Mouse (Mus musculus): ENCODE measurements at regions not wholly inside any gene's neighbourhood (a gene's known extent, or its start where the extent isn't known, plus 50 kb on each side); places are given as distances from the start of the nearest gene placed in this dataset.

DNA sequence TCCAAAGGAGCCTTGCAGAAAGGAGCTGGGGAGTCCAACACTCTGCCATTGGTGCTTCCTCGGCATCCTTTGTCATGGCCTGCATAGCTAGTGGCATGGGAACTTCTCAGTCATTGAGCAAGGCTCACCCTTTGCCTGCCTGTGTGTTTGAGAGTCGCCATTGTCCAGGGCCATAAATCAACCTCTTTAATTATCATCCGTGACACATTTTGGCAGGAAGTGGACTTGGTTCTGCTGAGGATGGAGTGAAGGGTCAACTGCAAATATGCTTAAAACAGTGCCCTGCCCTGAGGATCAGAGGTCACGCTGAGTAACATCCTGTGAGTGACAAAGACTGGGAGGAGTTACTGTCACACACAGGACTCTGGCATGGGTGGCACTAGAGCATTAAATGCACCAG is 151.2 kb downstream of the Chst1 start:
- DNase-seq (ENCODE audit: low spot score in 2 of 2), result no peak

DNA sequence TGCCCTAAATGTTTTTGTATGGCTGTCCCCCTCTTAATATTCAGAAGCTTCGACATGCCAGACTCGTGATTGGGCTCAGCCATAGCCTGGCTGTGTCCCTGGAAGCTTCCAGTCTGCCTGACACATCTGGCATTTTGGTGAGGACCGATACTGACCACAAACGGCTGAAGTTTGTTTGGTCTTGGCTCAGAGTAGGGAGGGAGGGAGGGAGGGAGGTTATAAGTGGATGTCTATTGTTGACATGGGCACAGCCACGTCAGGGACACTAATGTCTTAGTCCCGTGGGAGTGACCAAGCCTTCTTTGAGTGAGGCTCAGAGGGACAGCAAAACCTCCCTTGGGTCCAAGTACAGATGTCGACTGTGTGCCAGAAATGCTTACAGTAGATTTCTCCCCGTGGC is 151.7 kb downstream of the Chst1 start:
- DNase-seq (ENCODE audit: low spot score in 2 of 2), result no peak

DNA sequence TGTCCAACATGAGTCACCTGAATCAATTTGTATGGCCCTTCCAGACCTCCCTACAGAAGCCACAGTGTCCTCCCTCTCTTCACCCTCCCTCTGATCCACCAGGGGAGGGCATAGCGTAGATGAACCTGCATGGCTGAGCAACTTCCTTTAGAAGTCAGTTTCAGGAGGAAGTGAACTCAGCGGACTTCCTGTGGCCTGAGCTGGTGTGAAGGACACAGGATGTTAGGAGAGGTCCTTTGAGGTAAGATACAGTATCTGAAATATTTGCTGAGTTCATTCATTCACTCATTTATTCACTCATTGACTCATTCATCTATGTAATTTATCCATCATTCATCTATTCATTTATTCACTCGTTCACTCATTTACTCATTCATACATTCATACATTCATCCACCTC is 152.6 kb downstream of the Chst1 start:
- DNase-seq (ENCODE audit: low spot score in 2 of 2), result no peak

DNA sequence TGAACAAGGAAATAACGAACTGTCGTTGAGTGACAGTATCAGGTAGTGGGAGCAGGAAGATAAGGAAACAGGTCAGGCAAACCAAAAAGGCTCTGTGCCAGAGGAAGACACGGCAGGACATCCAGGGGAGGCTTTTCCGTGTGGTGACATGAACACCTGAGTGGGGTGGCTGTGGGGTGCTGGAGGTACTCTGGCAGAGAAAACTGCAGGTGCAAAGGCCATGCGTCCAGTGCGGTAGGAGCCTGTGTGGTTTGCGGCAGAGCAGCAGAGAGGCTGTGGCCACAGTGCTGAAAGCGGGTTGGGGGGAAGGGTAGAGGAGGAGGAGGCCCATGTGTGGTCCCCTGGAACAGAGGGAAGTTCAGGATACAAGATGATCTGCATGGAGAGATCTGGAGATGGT is 153.3 kb downstream of the Chst1 start:
- DNase-seq (ENCODE audit: low spot score in 2 of 2), result no peak

DNA sequence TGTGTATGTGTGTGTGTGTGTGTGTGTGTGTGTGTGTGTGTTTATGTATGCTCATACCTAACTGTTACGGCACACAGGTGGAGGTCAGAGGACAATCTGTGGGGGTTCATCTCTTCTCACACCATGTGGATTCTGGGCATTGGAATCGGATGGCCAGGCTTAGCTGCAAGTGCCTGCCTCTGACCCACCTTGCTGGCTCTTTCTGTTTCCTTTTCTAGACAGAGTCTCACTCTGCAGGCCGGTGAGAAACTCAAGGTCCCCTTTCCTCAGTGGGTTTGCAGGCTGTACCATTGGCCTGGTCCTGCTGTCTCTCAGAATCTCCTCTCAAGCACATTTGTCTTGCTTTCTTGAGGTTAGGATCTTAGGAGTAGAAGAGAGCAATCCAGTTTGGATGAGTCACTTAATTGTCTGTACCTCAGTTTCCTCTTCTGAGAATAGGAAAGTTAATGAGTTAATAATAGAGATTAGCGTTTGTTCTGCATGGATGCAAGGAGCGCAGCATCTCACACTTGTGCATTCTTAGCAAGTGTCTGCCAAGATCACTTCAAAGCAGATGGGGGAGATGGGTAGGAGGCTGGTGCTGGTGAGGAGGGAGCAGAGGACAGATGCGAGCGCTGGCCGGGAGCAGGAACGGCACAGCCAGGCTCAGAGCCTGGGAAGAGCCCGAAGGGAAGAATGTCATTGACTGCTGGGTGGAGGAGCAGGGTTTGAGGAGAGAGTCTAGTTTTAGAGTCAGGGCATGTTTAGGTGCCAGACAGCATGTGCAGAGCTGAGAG is 155.2 kb downstream of the Chst1 start:
- no peak for DNase-seq (ENCODE audit: low spot score in 2 of 2)

DNA sequence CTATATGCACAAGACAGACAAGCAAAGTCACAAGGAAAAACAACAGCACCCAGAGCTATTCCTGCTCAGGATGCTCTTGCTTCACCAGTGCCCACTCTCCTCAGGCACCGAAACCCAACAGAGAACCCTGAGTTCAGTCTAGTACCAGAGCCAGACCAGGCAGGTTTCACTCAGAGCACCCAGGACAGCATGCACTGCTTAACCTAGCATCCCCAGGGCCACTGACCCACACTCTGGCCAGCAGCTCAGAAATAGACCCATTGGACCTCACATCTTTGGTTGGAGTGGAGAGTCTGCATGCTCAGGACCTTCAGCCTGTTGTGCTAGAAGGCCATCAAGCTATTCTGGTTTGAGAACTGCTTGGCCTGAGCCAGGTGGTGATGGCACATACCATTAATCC is 157.0 kb downstream of the Chst1 start:
- DNase-seq (ENCODE audit: low spot score in 2 of 2), result no peak

DNA sequence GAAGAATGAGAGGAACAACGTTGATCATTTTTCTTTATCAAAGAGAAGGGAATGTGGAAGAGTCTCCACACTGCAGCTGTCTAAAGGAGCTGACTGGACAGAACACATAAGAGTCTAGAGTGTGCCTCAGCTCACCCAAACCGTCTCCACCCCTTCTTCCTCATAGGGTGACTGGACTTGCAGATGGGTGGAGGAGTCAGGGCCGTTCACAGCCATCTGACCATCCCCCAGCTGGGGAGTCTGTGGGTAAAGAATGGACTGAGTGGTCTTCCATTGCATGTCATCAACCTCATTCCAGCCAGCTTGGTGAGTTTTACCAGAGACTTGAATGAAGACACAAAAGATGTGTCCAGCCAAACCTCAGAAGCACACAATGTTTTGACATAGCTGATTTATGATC is 156.1 kb upstream of the Syt13 start:
- DNase-seq (ENCODE audit: low spot score in 2 of 2), result no peak

DNA sequence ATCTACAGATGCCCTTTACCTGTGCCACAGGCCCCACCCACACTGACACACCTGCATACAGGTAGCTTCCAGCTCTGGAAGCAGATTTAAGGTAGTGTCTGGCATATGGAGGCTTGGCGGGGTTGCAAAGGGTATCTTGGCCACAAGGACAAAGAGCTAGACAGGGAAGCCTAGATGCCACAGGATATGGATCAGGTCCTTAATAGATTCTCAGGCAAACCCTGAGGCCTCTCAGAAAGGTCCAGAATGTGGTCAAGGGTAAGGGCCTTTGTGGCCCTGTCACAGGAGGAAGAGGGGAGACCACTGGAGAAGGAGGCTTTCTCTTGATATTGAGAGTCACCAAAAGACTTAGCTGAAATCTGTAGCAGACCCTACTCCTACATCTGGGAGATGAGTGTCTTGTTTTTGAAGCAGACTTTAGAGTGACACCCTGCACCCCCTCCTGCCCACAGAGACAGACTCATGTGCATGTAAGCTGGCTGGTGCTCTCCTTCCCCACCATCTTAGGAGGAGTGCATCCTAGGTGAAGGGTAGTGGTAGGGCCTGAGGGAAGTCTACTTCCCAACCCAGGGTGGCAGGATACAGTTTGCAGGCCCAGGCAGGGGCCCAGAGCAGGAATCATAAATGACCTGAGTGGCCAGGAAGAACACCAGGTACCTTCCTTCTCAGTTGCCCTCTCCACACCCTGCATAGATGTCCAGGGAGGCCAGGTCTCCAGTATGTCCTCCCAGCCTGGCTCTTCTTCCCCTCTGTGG is 150.8 kb upstream of the Syt13 start:
- DNase-seq (ENCODE audit: low spot score in 2 of 2), result no peak

DNA sequence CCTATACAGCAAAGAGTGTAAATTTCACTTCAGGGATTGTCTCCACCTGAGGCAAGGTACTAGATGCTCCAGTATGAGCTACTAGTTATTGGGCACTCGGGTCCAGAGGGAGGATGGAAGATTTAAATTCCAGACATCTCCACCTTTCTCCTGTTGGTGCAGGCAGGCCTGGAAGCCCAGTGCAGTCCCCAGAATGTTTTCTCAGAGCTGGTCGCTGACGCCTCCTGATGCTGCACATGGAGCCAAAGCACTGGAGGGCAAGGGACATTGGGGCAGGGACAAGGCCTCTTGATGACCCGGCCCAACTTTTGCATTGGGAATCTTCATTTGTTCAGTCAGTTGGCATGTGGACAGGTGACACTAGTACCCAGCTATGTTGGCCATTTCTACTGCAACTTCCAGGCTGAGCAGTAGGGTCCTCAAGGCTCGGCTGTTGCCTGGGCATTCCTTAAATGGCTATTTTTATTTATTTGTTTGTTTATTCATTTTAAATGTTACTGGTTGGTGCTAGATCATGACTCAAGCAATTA is 147.4 kb upstream of the Syt13 start:
- DNase-seq (ENCODE audit: low spot score in 2 of 2), result no peak

DNA sequence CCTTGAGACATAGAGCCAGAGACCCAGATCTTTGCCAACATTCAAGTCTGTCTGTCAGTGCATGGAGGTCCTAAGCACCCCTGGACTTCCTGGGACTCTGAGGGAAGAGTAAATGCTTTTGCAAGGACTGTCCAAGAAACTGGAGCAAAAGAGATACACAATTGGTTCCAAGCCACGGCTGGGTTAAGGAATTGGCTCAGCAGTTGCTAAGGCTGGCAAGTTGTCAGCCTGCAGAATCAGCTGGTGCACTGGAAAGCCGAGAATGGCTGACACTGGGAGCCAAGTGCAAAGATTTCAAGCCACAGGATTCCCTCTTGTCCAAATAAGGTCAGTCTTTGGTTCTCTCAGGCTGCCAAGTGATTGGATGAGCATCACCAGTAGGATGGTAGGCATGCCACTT is 146.8 kb upstream of the Syt13 start:
- DNase-seq (ENCODE audit: low spot score in 2 of 2), result no peak

DNA sequence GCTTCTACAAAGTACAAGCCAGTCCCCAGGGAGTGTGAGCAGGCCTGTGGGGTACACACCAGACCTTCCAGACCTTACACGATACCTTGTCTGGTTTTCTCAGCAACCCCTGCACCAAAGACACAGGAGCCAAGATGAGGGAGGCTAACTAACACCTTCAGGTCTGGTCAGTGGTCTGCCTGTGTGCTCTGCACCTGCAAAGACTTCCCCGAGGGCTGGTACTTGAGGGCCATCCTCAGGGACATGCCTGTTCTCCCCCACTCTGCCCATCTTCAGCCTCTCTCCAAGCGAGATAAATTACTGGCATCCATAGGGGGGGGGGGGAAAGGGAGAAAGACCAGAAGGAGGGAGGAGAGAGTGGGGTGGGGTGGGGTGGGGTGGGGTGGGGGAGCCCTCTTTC is 145.8 kb upstream of the Syt13 start:
- no peak for DNase-seq (ENCODE audit: low spot score in 2 of 2)

DNA sequence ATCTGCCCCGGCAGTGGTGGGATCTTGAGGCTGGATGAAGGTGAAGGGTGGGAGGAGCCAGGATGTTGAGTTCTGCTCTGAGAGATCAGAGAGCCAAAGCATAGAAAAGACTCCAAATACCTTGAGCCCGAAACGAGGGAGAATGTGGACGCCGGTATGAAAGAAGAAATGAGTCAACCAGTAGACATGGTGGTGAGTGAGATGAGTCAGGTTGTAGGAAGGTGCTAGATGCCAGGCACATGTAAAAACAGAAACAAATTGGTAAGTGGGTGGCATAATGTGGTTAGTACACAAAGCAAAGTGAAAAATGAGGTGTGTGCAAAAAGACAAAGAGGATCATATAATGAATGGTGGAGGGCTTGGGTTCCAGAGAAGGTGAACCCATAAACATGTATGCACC is 144.8 kb upstream of the Syt13 start:
- no peak for DNase-seq (ENCODE audit: low spot score in 2 of 2)

DNA sequence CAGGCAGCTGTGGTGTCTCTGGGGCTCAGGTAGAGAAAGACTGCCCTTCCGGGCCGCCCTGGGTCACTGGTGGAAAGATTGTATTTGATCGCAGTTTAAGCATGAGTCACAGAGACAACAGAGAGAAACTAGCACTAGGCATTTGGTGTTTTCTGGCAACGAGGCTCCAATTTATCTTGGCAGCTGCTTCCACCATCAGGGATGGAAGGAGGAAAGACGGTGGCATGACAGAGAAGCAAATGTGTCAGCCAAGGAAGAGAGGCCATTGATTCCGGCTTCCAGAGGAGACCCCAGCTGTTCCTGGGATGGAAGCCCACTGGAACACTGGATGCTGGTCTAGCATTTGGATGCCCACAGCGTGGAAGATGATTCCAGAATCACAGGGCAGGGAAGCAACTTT is 142.3 kb upstream of the Syt13 start:
- DNase-seq (ENCODE audit: low spot score in 2 of 2), result no peak

DNA sequence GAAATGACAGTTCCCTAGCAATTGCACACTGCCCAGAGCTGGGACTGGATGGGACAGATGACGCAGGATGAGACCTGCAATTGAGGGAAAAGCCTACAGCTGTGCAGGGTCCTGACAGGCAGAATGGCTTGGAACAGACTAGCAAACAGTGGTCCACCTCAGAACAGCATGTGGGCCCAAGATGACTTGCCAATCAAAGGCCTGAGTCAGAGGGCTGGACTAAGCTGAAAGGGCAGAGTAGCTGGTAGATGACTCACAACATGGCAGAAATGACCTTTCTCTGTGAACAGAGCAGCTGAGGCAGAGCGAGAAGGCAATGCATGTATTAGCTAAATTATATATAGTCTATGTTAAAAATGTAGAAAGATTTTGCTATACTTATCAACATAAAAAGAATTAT is 138.4 kb upstream of the Syt13 start:
- DNase-seq (ENCODE audit: low spot score in 2 of 2), result no peak

DNA sequence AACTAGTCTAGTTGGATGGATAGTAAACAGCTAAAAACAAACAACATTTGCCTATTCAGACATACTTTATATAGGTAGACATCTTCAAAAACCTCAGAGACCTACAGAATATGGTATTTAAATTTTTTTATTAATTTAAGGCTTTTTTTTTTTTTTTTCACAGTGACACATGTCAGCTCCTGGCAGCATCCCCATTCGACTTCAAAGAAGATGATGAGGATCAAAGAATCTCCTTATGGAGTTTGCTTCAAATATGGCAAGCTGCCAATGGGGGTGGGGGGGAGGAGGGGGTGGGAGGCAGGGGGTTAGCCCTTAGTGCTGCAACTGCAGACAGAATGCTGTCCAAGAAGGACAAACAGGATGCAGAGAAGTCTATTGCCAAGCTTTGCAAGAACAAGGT is 135.8 kb upstream of the Syt13 start:
- no peak for DNase-seq (ENCODE audit: low spot score in 2 of 2)

DNA sequence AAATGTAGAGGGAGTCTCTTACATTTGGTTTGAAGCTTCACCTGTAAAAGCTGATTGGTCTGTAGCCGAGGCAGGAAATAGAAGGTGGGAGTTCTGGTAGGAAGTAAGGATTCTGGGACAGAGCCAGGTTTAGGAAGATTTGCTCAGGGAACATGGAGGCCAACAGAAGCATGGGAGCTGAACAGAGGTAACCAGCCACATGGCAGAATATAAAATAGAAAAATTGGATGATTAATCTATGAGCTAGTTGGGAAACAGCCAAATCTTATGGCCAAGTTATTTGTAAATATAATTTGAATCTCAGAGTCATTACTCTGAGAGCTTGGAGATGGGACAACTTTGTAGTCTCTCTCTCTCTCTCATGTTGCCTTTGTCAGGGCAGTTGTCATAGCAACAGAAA is 134.9 kb upstream of the Syt13 start:
- no peak for DNase-seq (ENCODE audit: low spot score in 2 of 2)

DNA sequence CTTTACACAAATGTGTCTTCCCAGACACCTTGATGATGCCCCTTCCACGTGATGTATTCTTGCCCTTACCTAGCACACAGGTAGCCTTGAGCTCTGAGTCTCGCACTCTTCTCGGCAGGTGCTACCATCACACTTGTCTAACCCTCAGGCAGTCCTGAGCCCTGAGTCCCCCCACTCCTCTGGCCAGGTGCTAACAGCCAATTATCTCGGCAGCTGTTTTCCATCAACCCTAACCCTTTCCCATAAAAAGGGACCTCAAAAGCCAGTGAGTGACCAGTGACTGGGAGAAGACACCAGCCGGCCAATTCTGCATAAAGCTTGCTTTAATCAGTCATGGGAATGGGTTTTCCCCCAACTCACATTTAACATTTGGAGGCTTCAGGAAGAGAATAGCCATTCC is 133.4 kb upstream of the Syt13 start:
- DNase-seq (ENCODE audit: low spot score in 2 of 2), result no peak

DNA sequence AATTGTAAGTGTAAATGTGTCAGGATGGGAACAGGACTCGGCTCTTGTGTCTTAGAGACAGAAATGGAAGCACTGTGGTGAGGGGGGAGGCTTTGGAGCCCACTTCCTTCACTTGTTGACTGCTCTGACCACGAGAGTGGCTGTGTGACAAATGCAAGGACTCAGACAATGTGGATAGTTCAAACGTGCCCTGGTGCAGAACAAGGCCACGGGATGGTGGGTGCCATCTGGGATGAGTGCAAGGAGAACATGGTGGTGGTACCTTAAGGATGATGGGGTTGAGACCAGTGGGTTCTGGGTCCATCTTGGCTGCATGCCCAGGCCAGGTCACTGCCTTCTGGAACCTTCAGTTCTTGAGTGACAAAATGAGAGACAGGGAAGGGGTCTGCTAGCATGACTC is 132.3 kb upstream of the Syt13 start:
- no peak for DNase-seq (ENCODE audit: low spot score in 2 of 2)

DNA sequence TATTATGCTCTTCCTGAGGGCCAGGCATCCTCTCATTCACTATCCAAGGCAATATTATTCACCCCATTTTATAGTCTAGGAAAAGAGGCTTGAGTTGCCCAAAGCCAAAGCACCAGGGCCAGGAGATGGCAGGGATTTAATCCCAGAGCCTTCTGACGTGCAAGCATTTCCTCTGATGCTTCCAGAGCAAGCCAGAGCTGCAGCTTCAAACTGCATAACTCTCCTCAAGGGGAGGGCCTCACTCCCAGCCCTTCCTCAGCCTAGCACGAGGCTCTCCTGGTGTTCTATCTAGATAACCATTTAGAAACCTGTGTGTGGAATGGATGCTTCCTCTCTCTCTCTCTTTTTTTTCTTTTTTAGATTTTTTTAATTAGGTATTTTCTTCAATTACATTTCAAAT is 130.0 kb upstream of the Syt13 start:
- DNase-seq (ENCODE audit: low spot score in 2 of 2), result no peak

DNA sequence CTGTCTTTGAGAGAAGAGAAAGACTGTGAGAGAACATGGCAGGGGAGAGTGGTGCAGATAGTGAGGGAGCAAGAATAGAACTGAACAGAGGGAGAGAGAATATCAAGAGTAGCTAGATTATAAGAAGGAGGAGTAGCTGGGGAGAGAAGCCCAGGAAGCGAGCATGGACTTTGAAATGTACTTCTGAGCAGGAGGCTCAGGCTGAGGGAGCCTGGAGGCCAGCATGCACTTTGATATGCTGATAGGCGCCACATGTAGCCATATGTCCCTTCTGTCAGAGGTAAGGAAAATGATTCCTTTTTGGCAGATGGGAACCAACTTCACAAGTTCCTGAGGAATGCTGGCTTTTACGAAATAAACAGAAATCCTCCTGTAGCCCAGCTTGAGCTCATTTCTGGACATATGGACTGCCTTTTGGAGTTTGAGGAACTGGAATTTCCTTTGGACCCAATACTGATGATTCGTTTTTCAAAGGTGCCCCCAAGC is 126.9 kb upstream of the Syt13 start:
- no peak for DNase-seq (ENCODE audit: low spot score in 2 of 2)

DNA sequence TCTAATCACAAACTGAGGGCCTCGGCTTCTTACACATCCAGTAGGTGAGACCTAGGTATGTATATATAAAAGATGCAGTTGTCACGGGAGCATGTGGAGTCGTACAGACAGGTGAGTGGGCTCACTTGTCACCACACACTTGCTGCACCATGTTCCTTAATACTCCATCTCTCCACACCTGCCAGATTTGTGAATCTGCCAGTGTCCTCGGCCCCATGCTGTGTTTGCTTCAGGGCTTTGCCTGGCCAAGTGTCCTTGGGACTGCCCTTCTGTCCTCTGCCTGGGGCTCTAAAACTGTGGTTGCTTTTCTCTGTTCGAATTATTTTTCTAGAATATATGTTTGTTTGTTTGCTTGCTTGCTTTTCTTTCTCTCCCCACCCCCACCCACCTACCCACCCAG is 126.0 kb upstream of the Syt13 start:
- no peak for DNase-seq (ENCODE audit: low spot score in 2 of 2)

DNA sequence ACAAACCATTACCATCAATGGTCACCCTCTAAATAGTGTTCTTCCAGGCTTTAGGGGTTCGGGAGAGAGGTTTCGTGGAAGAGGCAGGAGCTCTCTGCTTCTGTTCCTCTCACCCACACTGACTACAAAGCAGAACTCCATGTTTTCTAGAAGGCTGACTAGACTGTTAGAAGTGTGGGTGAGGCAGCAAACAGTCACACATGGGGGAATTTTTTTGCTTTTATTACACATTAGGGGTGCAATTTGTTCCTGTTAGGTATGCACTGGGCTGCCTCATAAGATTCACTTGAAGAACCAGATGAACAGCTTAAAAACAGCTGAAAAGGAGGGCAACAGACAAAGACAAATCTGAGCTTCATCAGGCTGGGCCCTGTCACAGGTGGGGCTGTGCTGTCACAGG is 124.5 kb upstream of the Syt13 start:
- DNase-seq (ENCODE audit: low spot score in 2 of 2), result no peak

DNA sequence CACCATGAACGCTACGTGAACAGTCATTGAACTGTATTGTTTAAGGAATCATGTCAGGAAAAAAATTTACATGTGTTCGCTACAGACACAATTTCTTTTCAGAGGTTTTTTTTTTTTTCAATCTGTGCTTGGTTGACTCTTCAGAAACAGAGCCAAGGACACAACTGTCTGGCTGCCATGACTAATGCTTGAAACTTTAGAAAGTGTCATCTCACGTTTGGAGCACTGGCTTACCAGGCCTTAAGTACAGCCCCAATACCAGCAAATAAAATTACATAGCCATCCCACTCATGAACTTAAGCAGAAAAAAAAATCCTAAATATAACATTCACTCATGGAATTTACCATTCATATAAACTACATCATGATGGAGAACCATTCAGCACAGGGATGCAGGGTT is 115.1 kb upstream of the Syt13 start:
- no peak for DNase-seq (ENCODE audit: low spot score in 2 of 2)

Measured in adrenal gland, postnatal 4 days (tissue).